Mouse (Mus musculus): ENCODE results near the gene Cyfip2. TPM values are rescaled to one million over a fixed set of nuclear protein-coding genes. Genes with fewer than 3 reads are reported as not detected.

Gene Cyfip2
- polyA plus RNA-seq, 1 experiment from 2014 or later, result 6.1 TPM

GRCm38 (mm10) chr11:46299901-46300300 is 12.8 kb downstream of the Cyfip2 start:
- Histone ChIP-seq H3K9me3 (ENCODE audit: low read length) (no peaks in the 10 kb centered on the region), H3K4me3 (ENCODE audit: low read depth, low read length) (no peak overlapping the region), H3K27ac (ENCODE audit: low read depth) (no peak overlapping the region), H3K36me3 (replicated peaks; ENCODE audit: insufficient read depth, low read length) (no peaks in the 10 kb centered on the region), H3K4me2 (ENCODE audit: low read depth, low read length) (no peak overlapping the region), H3K27me3 (ENCODE audit: insufficient read depth, low read length) (no peaks in the 10 kb centered on the region), H3K9ac (replicated peaks) (no peak overlapping the region), H3K4me1 (ENCODE audit: insufficient read depth) (peaks cover 15% of the 10 kb centered on the region; the same call in 1 of the 2 replicates)
- no peak for ATAC-seq
- 57% methylated on average over 6 of the region's 6 CpGs for WGBS (ENCODE audit: insufficient replicate concordance)
- TF ChIP-seq CTCF (IDR thresholded peaks at IDR 0.05; ENCODE audit: low read depth), result no peak
- DNase-seq, result no peak

GRCm38 (mm10) chr11:46298889-46299785 is 13.5 kb downstream of the Cyfip2 start:
- Histone ChIP-seq H3K36me3 (replicated peaks; ENCODE audit: insufficient read depth, low read length) (no peaks in the 10 kb centered on the region), H3K27me3 (ENCODE audit: insufficient read depth, low read length) (no peaks in the 10 kb centered on the region), H3K9me3 (ENCODE audit: low read length) (no peaks in the 10 kb centered on the region), H3K4me1 (ENCODE audit: insufficient read depth) (peaks cover 15% of the 10 kb centered on the region; the same call in 1 of the 2 replicates), H3K4me3 (ENCODE audit: low read depth, low read length) (no peak overlapping the region), H3K4me2 (ENCODE audit: low read depth, low read length) (peak overlapping the region; percentile 7), H3K27ac (ENCODE audit: low read depth) (peak overlapping the region; percentile 29; the same call in 1 of the 2 replicates), H3K9ac (replicated peaks) (no peak overlapping the region)
- DNase-seq (no peak), ATAC-seq (no peak)
- WGBS (ENCODE audit: insufficient replicate concordance), result 35% methylated on average over 13 of the region's 13 CpGs
- TF ChIP-seq CTCF (IDR thresholded peaks at IDR 0.05; ENCODE audit: low read depth) (no peak), EP300 (IDR thresholded peaks at IDR 0.05; ENCODE audit: low read depth) (no peak)

GRCm38 (mm10) chr11:46294390-46294789 is 18.3 kb downstream of the Cyfip2 start:
- Histone ChIP-seq H3K4me2 (ENCODE audit: low read depth, low read length) (no peak overlapping the region), H3K4me1 (ENCODE audit: insufficient read depth) (0 out of 2 replicates have a peak, but pooled peaks cover 12% of the 10 kb centered on the region), H3K9me3 (ENCODE audit: low read length) (no peaks in the 10 kb centered on the region), H3K27ac (ENCODE audit: low read depth) (no peak overlapping the region), H3K9ac (replicated peaks) (no peak overlapping the region), H3K4me3 (ENCODE audit: low read depth, low read length) (no peak overlapping the region), H3K27me3 (ENCODE audit: insufficient read depth, low read length) (no peaks in the 10 kb centered on the region), H3K36me3 (replicated peaks; ENCODE audit: insufficient read depth, low read length) (peaks cover 3% of the 10 kb centered on the region; the same call in 1 of the 2 replicates)
- DNase-seq (no peak), ATAC-seq (no peak)
- WGBS (ENCODE audit: insufficient replicate concordance), result 84% methylated on average over 11 of the region's 11 CpGs
- TF ChIP-seq EP300 (IDR thresholded peaks at IDR 0.05; ENCODE audit: low read depth) (no peak), CTCF (IDR thresholded peaks at IDR 0.05; ENCODE audit: low read depth) (no peak)

- TF ChIP-seq EP300 (IDR thresholded peaks at IDR 0.05; ENCODE audit: low read depth) (no peak), CTCF (IDR thresholded peaks at IDR 0.05; ENCODE audit: low read depth) (no peak)
- Histone ChIP-seq H3K4me1 (ENCODE audit: insufficient read depth) (0 out of 2 replicates have a peak, but pooled peaks cover 7% of the 10 kb centered on the region), H3K4me3 (ENCODE audit: low read depth, low read length) (no peak overlapping the region), H3K9me3 (ENCODE audit: low read length) (no peaks in the 10 kb centered on the region), H3K27ac (ENCODE audit: low read depth) (no peak overlapping the region), H3K36me3 (replicated peaks; ENCODE audit: insufficient read depth, low read length) (peaks cover 8% of the 10 kb centered on the region), H3K9ac (replicated peaks) (no peak overlapping the region), H3K27me3 (ENCODE audit: insufficient read depth, low read length) (no peaks in the 10 kb centered on the region), H3K4me2 (ENCODE audit: low read depth, low read length) (no peak overlapping the region)
- 78% methylated on average over 5 of the region's 5 CpGs for WGBS (ENCODE audit: insufficient replicate concordance)
- no peak for ATAC-seq
- DNase-seq, result no peak
Measured at GRCm38 (mm10) chr11:46293491-46293890, 19.2 kb downstream of the Cyfip2 start.

- Histone ChIP-seq H3K9ac (replicated peaks) (no peak overlapping the region), H3K36me3 (replicated peaks; ENCODE audit: insufficient read depth, low read length) (peaks cover 14% of the 10 kb centered on the region), H3K4me3 (ENCODE audit: low read depth, low read length) (no peak overlapping the region), H3K4me2 (ENCODE audit: low read depth, low read length) (no peak overlapping the region), H3K4me1 (ENCODE audit: insufficient read depth) (0 out of 2 replicates have a peak, but pooled peaks cover 5% of the 10 kb centered on the region), H3K27ac (ENCODE audit: low read depth) (0 out of 2 replicates have a peak overlapping the region, but pooled peaks have one; percentile 4), H3K27me3 (ENCODE audit: insufficient read depth, low read length) (no peaks in the 10 kb centered on the region), H3K9me3 (ENCODE audit: low read length) (no peaks in the 10 kb centered on the region)
- TF ChIP-seq CTCF (IDR thresholded peaks at IDR 0.05; ENCODE audit: low read depth), result no peak
- no peak for TF ChIP-seq EP300 (IDR thresholded peaks at IDR 0.05; ENCODE audit: low read depth)
- ATAC-seq (peak; percentile 80), DNase-seq (no peak)
- 61% methylated on average over 10 of the region's 10 CpGs for WGBS (ENCODE audit: insufficient replicate concordance)
Measured at GRCm38 (mm10) chr11:46290988-46291405, 21.7 kb downstream of the Cyfip2 start.

- 0 out of 2 replicates have a peak, but pooled peaks cover 5% of the 10 kb centered on the region for H3K4me1 ChIP-seq (ENCODE audit: insufficient read depth)
- DNase-seq, result no peak
- H3K36me3 ChIP-seq (replicated peaks; ENCODE audit: insufficient read depth, low read length), result peaks cover 14% of the 10 kb centered on the region
- no peak for TF ChIP-seq EP300 (IDR thresholded peaks at IDR 0.05; ENCODE audit: low read depth)
- TF ChIP-seq CTCF (IDR thresholded peaks at IDR 0.05; ENCODE audit: low read depth), result no peak
- no peak overlapping the region for H3K4me2 ChIP-seq (ENCODE audit: low read depth, low read length)
- no peak overlapping the region for H3K9ac ChIP-seq (replicated peaks)
- H3K27ac ChIP-seq (ENCODE audit: low read depth), result no peak overlapping the region
- no peaks in the 10 kb centered on the region for H3K27me3 ChIP-seq (ENCODE audit: insufficient read depth, low read length)
- WGBS (ENCODE audit: insufficient replicate concordance), result 81% methylated on average over 9 of the region's 9 CpGs
- H3K4me3 ChIP-seq (ENCODE audit: low read depth, low read length), result no peak overlapping the region
- ATAC-seq, result no peak
- H3K9me3 ChIP-seq (ENCODE audit: low read length), result no peaks in the 10 kb centered on the region
Measured at GRCm38 (mm10) chr11:46289561-46289960, 23.1 kb downstream of the Cyfip2 start.

Data from liver, postnatal 0 days (tissue).